Mouse (Mus musculus) C3H10T1/2 (cell line): ENCODE results near the gene Asic1. TPM values are rescaled to one million over a fixed set of nuclear protein-coding genes. Genes with fewer than 3 reads are reported as not detected.

Experiments
- polyA plus RNA-seq, 2 experiments: library from polyadenylated mRNA; unstranded; fragments of >200 nt; fragmentation: generic; extraction: Trizol; gene quantifications; one replicate each; pipeline ENCODE4 v1.2.1; 2012; ENCODE audit warnings: missing spikeins in 2 of 2

Asic1 gene
- polyA plus RNA-seq = 10 to 100 TPM in 1 of 2 experiments, 1 to 10 TPM in 1; 3.3 to 15.2 TPM

GRCm38 (mm10) chr15:99670154-99670821 is at the start of gene Asic1:
Asic1 (plus strand) TSS chr15:99670368.

GRCm38 (mm10) chr15:99651163-99651872 is 18.9 kb upstream of the Asic1 start, which contains the start of gene Racgap1:
Racgap1 (minus strand) TSS chr15:99651656.

GRCm38 (mm10) chr15:99701999-99702900 is 32.1 kb downstream of the Asic1 start, which contains the start of gene Smarcd1:
Smarcd1 (plus strand) TSS chr15:99702129.

GRCm38 (mm10) chr15:99705440-99706048 is 35.4 kb downstream of the Asic1 start, which contains the start of gene Gm17349:
Gm17349 (minus strand) TSS chr15:99705490.

GRCm38 (mm10) chr15:99717386-99718334 is 47.5 kb downstream of the Asic1 start, which contains the start of gene Gpd1:
Gpd1 (plus strand) TSS chr15:99717515.

GRCm38 (mm10) chr15:99725341-99726155 is 55.4 kb downstream of the Asic1 start, which contains the start of gene Cox14:
Cox14 (plus strand) TSS chr15:99725618.

Other genes with a start within 250 kb of the Asic1 start
- gene Nckap5l, start 212.6 kb upstream of the Asic1 start, polyA plus RNA-seq = 10 to 100 TPM in 1 of 2 experiments, 1 to 10 TPM in 1; 3.2 to 14.2 TPM
- 10 to 100 TPM in 1 of 2 experiments, 1 to 10 TPM in 1; 9.5 to 14.9 TPM for gene Bcdin3d, start 195.6 kb upstream of the Asic1 start, polyA plus RNA-seq
- 1 to 10 TPM in 1 of 2 experiments, under 1 TPM in 1; 0.91 to 1.1 TPM for gene Faim2, start 142.2 kb upstream of the Asic1 start, polyA plus RNA-seq
- under 1 TPM; 0.13 to 0.42 TPM for gene Aqp2, start 91.3 kb upstream of the Asic1 start, polyA plus RNA-seq
- 10 to 100 TPM; 54.1 to 88.5 TPM for gene Aqp5, start 79.6 kb upstream of the Asic1 start, polyA plus RNA-seq
- under 1 TPM in 1 of 2 experiments, not detected in 1; 0.04 TPM for gene Aqp6, start 69.0 kb upstream of the Asic1 start, polyA plus RNA-seq
- gene Racgap1, start 18.7 kb upstream of the Asic1 start, polyA plus RNA-seq = 100 to 1,000 TPM in 1 of 2 experiments, 10 to 100 TPM in 1; 60.2 to 163 TPM
- gene Smarcd1, start 31.8 kb downstream of the Asic1 start, polyA plus RNA-seq = 10 to 100 TPM; 13.1 to 39.5 TPM
- gene Gm17349, start 35.1 kb downstream of the Asic1 start, polyA plus RNA-seq = not detected
- gene Gpd1, start 47.1 kb downstream of the Asic1 start, polyA plus RNA-seq = 1 to 10 TPM in 1 of 2 experiments, under 1 TPM in 1; 0.33 to 7.5 TPM
- 100 to 1,000 TPM; 101 to 413 TPM for gene Cox14, start 55.2 kb downstream of the Asic1 start, polyA plus RNA-seq
- 100 to 1,000 TPM in 1 of 2 experiments, 10 to 100 TPM in 1; 65.9 to 104 TPM for gene Cers5, start 102.5 kb downstream of the Asic1 start, polyA plus RNA-seq
- 100 to 1,000 TPM in 1 of 2 experiments, 1 to 10 TPM in 1; 8.3 to 132 TPM for gene Lima1, start 205.1 kb downstream of the Asic1 start, polyA plus RNA-seq